In the genomic region with DNA sequence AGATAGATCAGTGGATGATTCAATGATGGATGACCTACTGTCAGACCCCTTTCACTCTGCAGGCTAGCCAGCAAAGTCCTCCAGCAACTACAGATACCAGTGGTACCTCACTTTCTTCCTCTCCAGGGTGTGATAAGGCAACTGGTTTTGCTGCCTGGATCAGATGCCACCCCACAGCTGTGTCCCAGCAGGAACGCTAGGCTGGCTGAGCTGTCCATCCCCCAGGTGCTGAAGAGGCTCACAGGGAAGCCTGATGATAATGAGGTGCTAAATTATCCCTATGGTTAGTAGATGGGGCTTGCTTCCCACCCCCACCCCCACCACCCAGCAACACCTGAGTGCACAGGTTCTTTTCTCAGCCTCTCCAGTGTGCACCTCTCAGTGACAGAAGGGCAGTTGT, we compare ENCODE assay signal across 32 mouse cellular contexts. TPM values are rescaled to one million over a fixed set of nuclear protein-coding genes. Genes with fewer than 3 reads are reported as not detected.
A peak's percentile ranks its signal among the peaks of the same experiment; 100 is the strongest.
DNase-seq lines count a peak whose midpoint lies in the region; ATAC-seq and TF ChIP-seq lines count a peak whose summit lies in the region.
"Had no signal": no experiment of that assay in that cellular context is flagged by ENCODE, and none has a peak within 500 bp of the region (broad histone marks: within the 10 kb centered on the region; RNA-seq: fewer than 3 reads in every experiment).

No protein-coding gene starts in this region.

- H3K27me3 ChIP-seq in lung, embryonic 14.5 days (ENCODE audit: insufficient read depth, low read length), result no peaks in the 10 kb centered on the region
- H3K27me3 ChIP-seq in liver, embryonic 11.5 days (replicated peaks; ENCODE audit: control insufficient read depth, insufficient read depth, low read length), result no peaks in the 10 kb centered on the region
- H3K27me3 ChIP-seq: embryonic facial prominence, embryonic 15.5 days; forebrain, embryonic 12.5 days; hindbrain, embryonic 12.5 days; limb, embryonic 12.5 days; midbrain, embryonic 15.5 days; neural tube, embryonic 12.5 days had no signal

- H3K36me3 ChIP-seq in lung, embryonic 14.5 days (ENCODE audit: insufficient read depth), result no peaks in the 10 kb centered on the region
- no peaks in the 10 kb centered on the region for H3K36me3 ChIP-seq in liver, embryonic 11.5 days (ENCODE audit: control insufficient read depth, insufficient read depth, low read length)
- H3K36me3 ChIP-seq: embryonic facial prominence, embryonic 15.5 days; forebrain, embryonic 12.5 days; heart, embryonic 10.5 days; heart, embryonic 15.5 days; hindbrain, embryonic 12.5 days; limb, embryonic 12.5 days; midbrain, embryonic 15.5 days; neural tube, embryonic 12.5 days had no signal

- WGBS in lung, embryonic 14.5 days, result 15% methylated on average over 1 of the region's 1 CpGs
- WGBS in liver, embryonic 11.5 days, result 9% methylated on average over 1 of the region's 1 CpGs

- no peak overlapping the region for H3K4me2 ChIP-seq in lung, embryonic 14.5 days
- no peak overlapping the region for H3K4me2 ChIP-seq in liver, embryonic 11.5 days
- H3K4me2 ChIP-seq: embryonic facial prominence, embryonic 15.5 days; forebrain, embryonic 12.5 days; heart, embryonic 15.5 days; hindbrain, embryonic 12.5 days; limb, embryonic 12.5 days; midbrain, embryonic 15.5 days; neural tube, embryonic 12.5 days had no signal

- H3K9ac ChIP-seq in lung, embryonic 14.5 days, result no peak overlapping the region
- no peak overlapping the region for H3K9ac ChIP-seq in liver, embryonic 11.5 days (ENCODE audit: low read depth, low read length)
- H3K9ac ChIP-seq: embryonic facial prominence, embryonic 15.5 days; forebrain, embryonic 12.5 days; heart, embryonic 15.5 days; hindbrain, embryonic 12.5 days; limb, embryonic 12.5 days; midbrain, embryonic 15.5 days; neural tube, embryonic 12.5 days had no signal

- ATAC-seq in lung, embryonic 14.5 days (ENCODE audit: insufficient read depth), result no peak
- no peak for ATAC-seq in liver, embryonic 11.5 days (replicated peaks; ENCODE audit: low FRiP score)
- ATAC-seq: intestine, embryonic 16.5 days; midbrain, embryonic 15.5 days had no signal

- TF ChIP-seq CTCF in lung, embryonic 14.5 days (IDR thresholded peaks at IDR 0.05; ENCODE audit: low read depth), result no peak

- no peaks in the 10 kb centered on the region; the same call in 1 of the 2 replicates for H3K9me3 ChIP-seq in lung, embryonic 14.5 days (ENCODE audit: low read depth, low read length)
- no peaks in the 10 kb centered on the region for H3K9me3 ChIP-seq in liver, embryonic 11.5 days (ENCODE audit: control insufficient read depth, low read length)
- H3K9me3 ChIP-seq: embryonic facial prominence, embryonic 15.5 days; forebrain, embryonic 12.5 days; heart, embryonic 10.5 days; heart, embryonic 15.5 days; hindbrain, embryonic 12.5 days; limb, embryonic 12.5 days; midbrain, embryonic 15.5 days; neural tube, embryonic 12.5 days had no signal

- H3K4me1 ChIP-seq in lung, embryonic 14.5 days (ENCODE audit: insufficient read depth), result 0 out of 2 replicates have a peak, but pooled peaks cover 2% of the 10 kb centered on the region
- H3K4me1 ChIP-seq in liver, embryonic 11.5 days (replicated peaks; ENCODE audit: control insufficient read depth, insufficient read depth, low read length), result no peaks in the 10 kb centered on the region
- H3K4me1 ChIP-seq: forebrain, embryonic 12.5 days; heart, embryonic 15.5 days; hindbrain, embryonic 12.5 days; limb, embryonic 12.5 days; midbrain, embryonic 15.5 days had no signal

- DNase-seq in embryo, embryonic 10.5 days (ENCODE audit: low spot score), result peak; percentile 9
- no peak for DNase-seq in embryo, embryonic 11 days
- DNase-seq in lung, embryonic 14.5 days, result peak; percentile 49
- DNase-seq in lung, postnatal 25 days (ENCODE audit: low spot score), result no peak
- peak; percentile 16 for DNase-seq in forelimb bud, embryonic 11.5 days (ENCODE audit: low read depth, low spot score)
- no peak for DNase-seq in thymus, postnatal 4 days
- no peak for DNase-seq in liver, embryonic 11.5 days (ENCODE audit: low spot score)
- DNase-seq: cerebellum, adult 2 months; cerebellum, postnatal 14 days; gastrocnemius, postnatal 14 days; kidney, adult 8-10 months; layer of hippocampus, postnatal 36 days; lung, postnatal 10 days; right cerebral cortex, adult 18-20 months; right cerebral cortex, postnatal 4 days; thymus, adult 18-20 months; thymus, postnatal 36 days had no signal

- H3K27ac ChIP-seq in lung, embryonic 14.5 days (ENCODE audit: low read depth), result no peak overlapping the region
- no peak overlapping the region for H3K27ac ChIP-seq in liver, embryonic 11.5 days (ENCODE audit: low read depth, low read length)
- H3K27ac ChIP-seq: embryonic facial prominence, embryonic 15.5 days; forebrain, embryonic 12.5 days; heart, embryonic 10.5 days; heart, embryonic 15.5 days; hindbrain, embryonic 12.5 days; limb, embryonic 12.5 days; midbrain, embryonic 10.5 days; midbrain, embryonic 15.5 days; neural tube, embryonic 12.5 days; stomach, postnatal 0 days had no signal

- no peak overlapping the region for H3K4me3 ChIP-seq in lung, embryonic 14.5 days (ENCODE audit: low read depth, low read length)
- no peak overlapping the region for H3K4me3 ChIP-seq in liver, embryonic 11.5 days (ENCODE audit: low read depth, low read length)
- H3K4me3 ChIP-seq: embryonic facial prominence, embryonic 15.5 days; forebrain, embryonic 12.5 days; heart, embryonic 10.5 days; heart, embryonic 15.5 days; hindbrain, embryonic 12.5 days; limb, embryonic 12.5 days; midbrain, embryonic 10.5 days; midbrain, embryonic 15.5 days; neural tube, embryonic 12.5 days had no signal

RNA-seq across cellular contexts. Expression of gene Gm3285, which starts 5.8 kb away (rescaled TPM):
- not detected in 2 replicates for polyA plus RNA-seq in lung, embryonic 14.5 days (2014; fragmentation: Nextera tagmentation; extraction: Ambion mirVana)
- polyA plus RNA-seq in liver, embryonic 11.5 days (2014; fragmentation: Nextera tagmentation; extraction: Ambion mirVana), result not detected in 2 replicates
- polyA plus RNA-seq: cerebellum, adult 2 months; forebrain, embryonic 12.5 days; heart, embryonic 10.5 days; heart, embryonic 15.5 days; hindbrain, embryonic 12.5 days; intestine, embryonic 16.5 days; large intestine, adult 2 months; limb, embryonic 12.5 days; liver, adult 2 months; liver, embryonic 16.5 days; midbrain, embryonic 10.5 days; midbrain, embryonic 15.5 days; neural tube, embryonic 12.5 days; spleen, adult 2 months; stomach, postnatal 0 days had no signal

RNA-seq across cellular contexts. Expression of gene Gm10318, which starts 14.9 kb away (rescaled TPM):
- not detected in 2 replicates for polyA plus RNA-seq in lung, embryonic 14.5 days (2014; fragmentation: Nextera tagmentation; extraction: Ambion mirVana)
- polyA plus RNA-seq in liver, embryonic 11.5 days (2014; fragmentation: Nextera tagmentation; extraction: Ambion mirVana), result not detected in 2 replicates
- polyA plus RNA-seq: cerebellum, adult 2 months; forebrain, embryonic 12.5 days; heart, embryonic 10.5 days; heart, embryonic 15.5 days; hindbrain, embryonic 12.5 days; intestine, embryonic 16.5 days; large intestine, adult 2 months; limb, embryonic 12.5 days; liver, adult 2 months; liver, embryonic 16.5 days; midbrain, embryonic 10.5 days; midbrain, embryonic 15.5 days; neural tube, embryonic 12.5 days; spleen, adult 2 months; stomach, postnatal 0 days had no signal

RNA-seq across cellular contexts. Expression of gene Gm36176, which starts 20.9 kb away (rescaled TPM):
- polyA plus RNA-seq in lung, embryonic 14.5 days (2014; fragmentation: Nextera tagmentation; extraction: Ambion mirVana), result not detected in 2 replicates
- polyA plus RNA-seq in liver, embryonic 11.5 days (2014; fragmentation: Nextera tagmentation; extraction: Ambion mirVana), result not detected in 2 replicates
- polyA plus RNA-seq: cerebellum, adult 2 months; forebrain, embryonic 12.5 days; heart, embryonic 10.5 days; heart, embryonic 15.5 days; hindbrain, embryonic 12.5 days; intestine, embryonic 16.5 days; large intestine, adult 2 months; limb, embryonic 12.5 days; liver, adult 2 months; liver, embryonic 16.5 days; midbrain, embryonic 10.5 days; midbrain, embryonic 15.5 days; neural tube, embryonic 12.5 days; spleen, adult 2 months; stomach, postnatal 0 days had no signal

RNA-seq across cellular contexts. Expression of gene Krtap10-10, which starts 31.8 kb away (rescaled TPM):
- polyA plus RNA-seq in lung, embryonic 14.5 days (2014; fragmentation: Nextera tagmentation; extraction: Ambion mirVana), result not detected in 2 replicates
- polyA plus RNA-seq in liver, embryonic 11.5 days (2014; fragmentation: Nextera tagmentation; extraction: Ambion mirVana), result not detected in 2 replicates
- polyA plus RNA-seq: cerebellum, adult 2 months; forebrain, embryonic 12.5 days; heart, embryonic 10.5 days; heart, embryonic 15.5 days; hindbrain, embryonic 12.5 days; intestine, embryonic 16.5 days; large intestine, adult 2 months; limb, embryonic 12.5 days; liver, adult 2 months; liver, embryonic 16.5 days; midbrain, embryonic 10.5 days; midbrain, embryonic 15.5 days; neural tube, embryonic 12.5 days; spleen, adult 2 months; stomach, postnatal 0 days had no signal

RNA-seq across cellular contexts. Expression of gene Lrrc3, which starts 34.8 kb away (rescaled TPM):
- polyA plus RNA-seq in lung, embryonic 14.5 days (2014; fragmentation: Nextera tagmentation; extraction: Ambion mirVana), result 3.4 and 4.2 TPM in 2 replicates
- polyA plus RNA-seq in liver, embryonic 11.5 days (2014; fragmentation: Nextera tagmentation; extraction: Ambion mirVana), result 8.2 and 10.0 TPM in 2 replicates

Comparison
In these comparisons a context has a peak if more than half of its experiments do, and no peak if none do; other contexts are left out.
1. DNase-seq: peak in embryo, embryonic 10.5 days (single experiment), lung, embryonic 14.5 days (single experiment) and forelimb bud, embryonic 11.5 days (single experiment); none in embryo, embryonic 11 days (single experiment), lung, postnatal 25 days (single experiment), thymus, postnatal 4 days (single experiment) and liver, embryonic 11.5 days (single experiment).